Mouse (Mus musculus): ENCODE measurements at regions not wholly inside any gene's neighbourhood (a gene's known extent, or its start where the extent isn't known, plus 50 kb on each side); places are given as distances from the start of the nearest gene placed in this dataset.
A peak's percentile ranks its signal among the peaks of the same experiment; 100 is the strongest.

DNA sequence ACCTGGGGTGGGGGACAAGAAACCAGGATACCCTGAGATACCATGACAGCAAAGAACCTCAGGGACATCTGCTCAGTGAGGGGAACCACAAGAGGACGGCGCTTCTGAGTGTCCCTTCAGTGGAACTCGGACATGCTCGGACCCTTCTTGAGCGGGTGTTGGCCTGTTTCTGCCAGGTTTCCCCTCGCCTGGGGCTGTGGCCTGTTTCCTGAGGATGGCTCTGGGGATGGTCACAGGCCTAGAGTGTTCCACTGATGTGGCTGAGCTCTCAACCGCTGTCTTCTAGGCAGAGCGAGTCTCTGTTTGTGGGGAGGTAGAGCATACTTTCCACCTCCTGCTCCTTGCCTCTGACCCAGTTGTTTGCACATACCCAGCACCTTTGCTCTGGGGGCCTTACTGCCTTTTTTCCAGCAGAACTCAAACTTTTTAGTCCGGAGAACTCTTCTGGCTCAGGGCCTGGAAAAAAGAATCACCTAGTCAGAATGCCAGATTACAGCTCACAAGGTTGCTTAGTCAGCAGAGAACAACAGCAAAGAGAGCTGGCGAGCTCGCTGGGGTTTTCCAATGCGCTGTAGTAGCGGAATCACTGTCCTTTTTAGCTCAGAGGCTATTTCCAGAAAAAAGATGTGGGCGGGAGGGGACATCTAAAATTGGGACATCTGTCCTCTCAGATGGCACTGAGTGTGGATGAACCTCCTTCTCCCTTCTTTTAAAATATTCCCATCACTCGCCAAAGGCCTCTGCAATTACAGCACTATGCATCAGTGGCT lies 65.3 kb downstream of the Med10 start:
- DNase-seq = no peak

DNA sequence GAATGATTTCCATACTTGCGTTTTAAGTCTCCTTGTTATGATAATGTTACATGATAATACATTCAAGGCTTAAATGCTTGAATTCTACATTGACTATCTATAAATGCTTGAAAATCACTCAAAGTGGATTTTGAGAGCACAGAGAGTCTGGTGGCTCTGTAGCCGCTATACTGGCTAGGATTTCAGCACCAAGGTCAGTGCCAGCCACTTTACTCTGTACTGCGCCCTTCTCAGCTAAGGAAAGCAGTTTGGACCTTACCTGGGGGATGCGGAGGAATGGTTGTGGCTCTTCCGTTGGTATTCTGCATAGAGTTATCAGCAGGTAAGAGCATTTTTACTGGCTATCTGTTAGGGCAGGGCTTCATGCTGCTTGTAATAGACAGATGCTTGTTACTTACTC lies 94.3 kb downstream of the Med10 start:
- no peak for DNase-seq

DNA sequence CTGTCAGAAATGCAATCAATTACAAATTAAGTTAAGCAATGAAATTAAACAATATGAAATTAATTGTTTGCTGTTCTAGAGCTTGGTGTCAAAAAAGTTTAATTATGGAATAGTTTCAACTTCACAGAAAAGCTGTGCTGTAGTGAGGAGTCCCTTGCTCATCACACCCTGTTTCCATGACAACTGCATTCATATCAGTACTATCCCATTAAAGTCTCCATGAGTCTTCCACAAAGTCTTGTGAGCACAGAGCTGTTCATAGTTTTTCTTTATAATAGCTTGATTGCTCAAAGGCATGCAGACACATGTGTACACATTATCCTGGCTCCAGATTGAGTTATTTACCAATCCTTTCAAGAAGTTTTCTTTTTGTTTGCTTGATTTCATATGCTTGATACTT lies 98.9 kb downstream of the Med10 start:
- DNase-seq = no peak

DNA sequence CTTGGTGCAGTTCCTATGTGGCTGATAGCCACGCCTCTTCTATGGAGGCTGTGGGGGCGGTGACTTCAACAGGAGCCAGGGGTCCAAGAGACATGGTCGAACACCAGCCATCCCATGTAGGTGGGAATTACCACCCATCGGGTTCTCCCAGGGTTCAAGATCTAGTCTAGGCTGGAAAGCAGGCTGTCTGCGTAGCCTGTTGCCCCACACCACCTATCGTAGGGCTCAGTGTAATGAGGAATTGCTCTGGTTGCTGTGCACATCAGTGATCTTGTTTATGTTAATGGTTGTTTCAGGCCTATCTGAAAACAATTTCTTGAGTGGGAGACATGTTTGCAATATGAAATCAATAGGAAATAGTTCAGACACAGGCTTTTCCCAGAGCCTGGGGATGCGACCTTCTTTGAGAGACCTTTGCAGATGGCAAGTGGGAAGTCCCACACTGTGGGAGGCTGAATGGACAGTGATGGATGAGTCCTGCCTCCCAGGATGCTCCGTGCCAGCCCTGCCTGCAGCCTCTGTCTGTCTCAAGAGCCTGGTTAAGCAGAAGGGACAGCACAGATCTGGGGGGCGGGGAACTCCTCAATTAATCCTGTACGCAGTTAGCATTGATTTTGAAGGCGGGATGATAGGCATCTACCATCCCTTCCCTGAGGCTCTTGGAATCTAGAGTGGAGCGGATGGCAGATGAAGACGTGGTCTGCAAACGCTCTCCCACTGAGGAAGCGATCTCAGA lies 104.8 kb downstream of the Med10 start:
- no peak for DNase-seq

DNA sequence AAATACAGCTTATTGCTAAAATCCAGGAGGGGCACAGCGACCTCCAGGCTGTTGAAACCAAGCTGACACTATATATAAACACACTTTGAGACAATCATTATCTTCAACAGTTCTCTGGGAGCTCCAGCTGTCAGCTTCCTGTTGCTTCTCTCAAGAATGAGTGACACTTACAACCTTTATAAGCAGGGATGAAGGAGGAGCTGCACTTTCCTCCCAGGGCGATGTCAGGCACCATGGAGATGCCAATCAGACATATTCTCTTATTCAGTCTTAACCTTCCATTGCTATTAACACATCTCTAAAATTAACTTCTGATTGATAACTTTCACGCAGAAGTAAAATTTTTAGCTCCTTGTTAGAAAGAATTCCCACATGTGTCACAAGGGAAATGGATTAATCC lies 113.6 kb downstream of the Med10 start:
- DNase-seq = no peak

DNA sequence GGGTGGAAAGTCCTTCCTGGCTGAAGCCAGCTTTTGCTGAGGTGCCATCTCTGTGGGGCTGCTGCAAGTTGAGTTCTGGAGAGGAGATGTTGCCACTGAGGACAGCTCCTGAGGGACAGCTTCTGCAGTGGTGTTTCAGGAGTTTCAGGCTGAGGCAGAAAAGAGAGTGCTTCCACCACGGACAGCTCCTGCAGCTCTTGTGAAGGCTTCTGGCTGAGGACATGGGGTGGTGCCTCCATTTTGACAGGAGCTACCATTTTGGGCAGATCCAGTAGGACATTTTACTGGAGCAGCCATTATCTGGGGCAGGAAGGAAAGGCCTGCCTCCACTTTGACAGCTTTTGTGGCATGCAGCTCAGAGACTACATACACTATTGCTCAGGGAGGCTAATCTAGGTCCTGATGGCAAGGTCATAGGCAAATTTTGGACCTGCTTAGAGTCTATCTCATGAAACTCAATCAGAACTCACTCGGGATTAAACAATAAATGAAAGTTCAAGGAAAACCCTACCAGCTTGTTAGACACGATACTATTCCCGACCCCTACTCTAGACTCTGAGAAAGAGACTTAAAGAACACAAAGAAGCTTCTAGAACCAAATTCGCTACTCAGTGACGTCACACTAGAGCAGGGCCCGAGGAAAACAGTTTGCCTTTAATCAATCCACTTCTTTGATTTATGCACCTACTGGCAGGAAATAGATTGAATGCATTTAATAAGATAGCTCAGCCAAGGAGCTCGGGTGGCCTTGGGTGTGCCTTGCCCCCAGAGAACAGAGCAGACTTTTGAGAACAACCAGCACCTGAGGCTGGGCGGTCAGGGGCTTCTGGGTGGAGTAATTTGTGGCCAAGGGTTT lies 130.7 kb downstream of the Med10 start:
- DNase-seq = no peak

DNA sequence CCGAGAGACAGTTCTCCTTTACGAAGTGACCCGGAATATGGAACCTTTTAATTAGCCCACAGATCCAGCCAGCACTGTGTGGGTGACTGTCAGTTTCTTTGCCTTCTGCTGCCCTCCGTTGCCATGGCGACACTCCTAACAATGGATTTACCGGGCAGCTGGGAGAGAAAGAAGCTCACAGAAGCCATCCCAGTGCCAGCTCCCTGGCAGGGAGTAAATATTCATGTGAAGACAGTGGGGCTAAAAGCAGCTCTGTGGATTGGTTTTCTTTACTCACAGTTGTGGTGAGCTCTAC lies 131.3 kb downstream of the Med10 start:
- DNase-seq = peak; percentile 62 to 67

DNA sequence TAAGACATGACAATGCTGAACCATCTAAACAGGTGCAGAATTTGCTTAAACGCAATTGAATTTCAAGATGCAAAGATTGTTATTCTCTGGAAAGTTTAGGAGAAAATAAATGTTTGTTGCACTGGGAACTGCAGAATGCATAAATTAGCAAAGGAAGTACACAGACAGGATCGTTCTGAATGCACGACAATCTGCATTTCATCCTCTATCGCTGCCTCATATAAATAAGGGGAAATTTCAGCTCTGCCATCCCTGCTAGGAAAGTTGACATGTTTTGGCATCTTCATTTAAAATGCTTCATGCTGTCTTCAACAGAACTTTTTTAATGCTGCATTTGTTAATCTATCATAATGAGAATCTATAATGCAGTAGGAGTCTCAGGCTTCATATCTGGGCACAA lies 137.6 kb downstream of the Med10 start:
- DNase-seq = no peak

DNA sequence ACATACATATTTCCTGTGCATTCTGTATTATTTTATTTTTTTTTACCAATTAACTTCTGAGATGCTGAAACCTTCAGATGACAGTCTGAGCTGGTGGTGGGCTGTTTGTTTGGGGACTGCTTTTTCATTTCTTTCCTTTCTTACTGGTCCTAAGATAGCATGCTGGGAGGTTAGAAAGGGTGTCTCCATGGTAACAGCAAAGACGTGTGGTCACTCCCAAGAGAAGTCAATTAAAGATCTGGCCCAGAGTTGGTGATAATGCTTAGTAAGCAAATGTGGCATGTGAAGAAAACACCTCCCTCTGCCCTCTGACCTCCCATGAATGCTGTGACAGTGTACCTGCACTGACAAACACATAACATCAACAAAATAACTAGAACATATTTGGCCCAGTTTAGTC lies 142.5 kb downstream of the Med10 start:
- DNase-seq = no peak

DNA sequence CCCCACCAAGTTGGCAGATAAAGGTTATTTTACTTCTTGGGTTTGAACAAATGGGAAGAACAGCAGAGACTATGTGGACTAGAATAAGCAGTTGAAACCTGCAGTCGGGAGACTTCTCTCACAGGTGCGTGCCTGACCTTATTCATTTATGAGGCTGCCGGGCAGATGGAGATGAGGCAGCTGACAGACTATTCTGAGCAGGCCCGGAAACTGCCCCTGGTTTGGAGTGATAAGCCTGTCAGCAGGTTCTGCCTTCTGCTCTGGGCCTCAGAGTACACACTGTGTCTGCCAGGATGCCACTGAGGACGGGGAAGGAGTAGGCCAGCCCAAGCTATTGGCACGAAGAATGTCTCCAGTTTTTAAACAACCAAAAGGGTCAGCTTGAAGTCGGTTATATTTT lies 144.4 kb downstream of the Med10 start:
- peak; percentile 64 to 69 for DNase-seq

DNA sequence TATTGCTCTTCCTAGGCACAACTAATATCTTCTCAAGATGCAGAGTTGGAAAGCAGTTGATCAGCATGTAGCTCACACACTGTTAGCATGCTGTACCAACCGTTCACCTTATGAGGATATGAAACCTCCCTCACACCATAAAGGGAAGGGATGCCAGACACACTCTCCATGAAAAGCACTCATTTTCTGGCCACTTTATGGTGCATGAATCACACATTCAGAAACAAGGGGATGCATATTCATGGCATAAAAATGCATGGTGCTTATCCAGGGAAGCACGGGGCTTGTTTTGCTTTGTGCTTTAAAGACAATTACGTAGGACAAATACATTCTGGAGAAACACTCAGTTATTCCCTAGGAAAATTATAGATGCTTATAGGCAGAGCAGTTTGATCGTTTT lies 149.9 kb downstream of the Med10 start:
- DNase-seq = no peak

DNA sequence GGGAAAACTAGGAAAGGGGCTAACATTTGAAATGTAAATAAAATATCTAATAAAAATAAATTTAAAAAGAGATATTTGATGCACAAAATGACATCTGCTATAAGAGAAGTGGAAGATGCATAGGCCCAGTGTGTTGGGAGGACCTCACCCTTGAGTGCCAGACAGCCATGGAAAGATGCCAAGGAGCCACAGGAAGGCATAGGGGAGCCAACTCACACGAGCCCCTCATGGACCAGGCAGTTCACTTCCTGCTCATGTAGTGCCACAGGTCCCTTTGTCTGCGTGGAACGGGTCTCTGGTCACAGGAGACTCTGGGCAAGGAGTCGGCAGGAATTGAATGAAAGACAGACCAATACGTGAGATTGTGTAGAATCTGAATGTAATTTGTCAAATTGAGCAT lies 152.0 kb downstream of the Med10 start:
- DNase-seq = no peak

DNA sequence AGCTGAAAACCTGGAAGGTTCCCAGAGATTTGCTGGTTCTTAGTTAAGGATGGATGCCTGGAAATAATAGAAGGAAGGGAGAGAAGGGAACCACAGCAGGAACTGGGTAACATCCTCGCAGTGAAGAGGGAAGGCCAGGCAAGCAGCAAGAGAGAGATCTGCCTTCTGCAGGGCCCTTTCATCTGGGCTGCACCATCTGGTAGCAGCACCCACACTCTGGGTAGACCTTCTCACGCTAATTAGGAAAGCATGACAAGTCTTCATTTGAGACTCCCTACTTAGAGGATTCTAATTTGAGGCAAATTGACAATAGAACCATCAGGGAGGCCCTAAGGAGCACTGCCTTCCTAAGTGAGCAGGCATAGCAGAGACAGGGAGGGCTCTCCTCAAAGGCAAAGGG lies 153.3 kb downstream of the Med10 start:
- DNase-seq = no peak

DNA sequence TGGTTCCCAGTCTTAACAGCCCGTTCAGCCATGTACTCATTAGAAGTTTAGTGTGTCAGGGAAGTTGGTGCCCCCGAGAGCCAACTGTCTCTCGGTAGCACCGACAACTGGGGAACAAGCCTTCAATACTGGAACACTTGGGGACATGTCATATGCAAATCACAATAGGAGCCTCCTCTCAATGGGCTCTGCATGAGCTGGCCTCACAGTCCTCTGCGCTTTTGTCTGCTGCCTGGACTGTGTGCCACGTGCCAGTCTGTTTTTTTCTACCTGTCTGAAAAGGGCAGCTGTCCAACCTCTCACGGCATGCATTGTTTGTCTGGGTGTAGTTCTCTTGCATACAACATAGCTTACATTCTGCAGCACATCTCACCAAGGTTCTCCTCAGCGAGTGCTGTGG lies 161.7 kb downstream of the Med10 start:
- no peak for DNase-seq

DNA sequence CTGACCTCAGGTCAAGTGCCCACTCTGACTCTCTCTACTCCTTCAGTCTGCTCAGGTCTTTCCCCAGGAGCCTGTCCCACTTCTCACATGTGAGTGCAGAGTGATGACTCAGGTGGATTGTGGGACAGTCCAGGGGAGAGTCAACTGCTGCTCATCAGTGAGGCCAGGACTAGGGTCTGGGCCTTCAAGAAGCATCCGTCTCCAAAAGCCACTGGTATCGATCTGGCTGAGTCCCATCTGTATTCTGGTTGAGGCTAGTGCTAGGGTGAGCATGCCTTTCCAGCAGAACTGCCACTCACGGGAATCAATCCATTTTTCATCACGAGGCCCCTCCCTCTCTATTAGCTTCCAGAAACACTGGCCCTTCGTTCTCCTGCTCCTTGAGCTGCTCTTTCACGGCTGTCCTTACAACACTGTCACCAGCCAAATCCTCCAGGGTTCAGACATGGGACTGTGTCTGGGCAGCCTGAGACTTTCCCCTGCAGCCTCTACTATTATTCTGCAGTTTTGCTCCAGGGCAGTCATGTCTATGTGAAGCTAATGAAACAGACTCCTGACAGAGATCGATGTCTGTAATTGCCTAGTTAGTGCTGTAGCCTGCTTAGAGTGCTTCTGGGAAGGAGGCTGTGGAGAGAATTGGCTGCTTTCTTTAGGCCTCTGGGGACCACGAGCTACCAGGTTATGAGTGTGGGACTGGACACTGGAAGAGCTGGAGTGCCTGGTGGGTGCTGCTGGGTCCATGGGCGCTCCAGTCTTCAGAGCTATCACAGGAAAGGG lies 169.3 kb downstream of the Med10 start:
- DNase-seq = no peak

DNA sequence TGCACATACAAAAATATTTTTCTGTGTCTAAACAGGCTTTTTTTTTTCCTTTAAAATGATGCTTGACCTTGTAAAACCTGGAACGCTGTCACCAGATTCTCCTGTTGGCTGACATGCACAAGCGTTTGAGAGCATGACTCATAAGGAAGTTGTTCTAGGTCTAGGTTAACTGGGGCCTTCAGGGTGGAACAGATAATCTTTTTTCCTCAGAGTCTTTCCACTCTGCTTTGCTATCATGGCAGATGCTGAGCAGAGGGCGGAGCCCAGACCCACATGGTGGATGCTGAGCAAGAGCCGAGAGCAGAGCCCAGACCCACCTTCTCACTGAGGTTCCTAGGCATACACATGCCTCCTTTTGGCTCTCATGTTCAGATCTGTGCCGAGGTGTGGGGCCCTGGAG lies 172.6 kb downstream of the Med10 start:
- no peak for DNase-seq

DNA sequence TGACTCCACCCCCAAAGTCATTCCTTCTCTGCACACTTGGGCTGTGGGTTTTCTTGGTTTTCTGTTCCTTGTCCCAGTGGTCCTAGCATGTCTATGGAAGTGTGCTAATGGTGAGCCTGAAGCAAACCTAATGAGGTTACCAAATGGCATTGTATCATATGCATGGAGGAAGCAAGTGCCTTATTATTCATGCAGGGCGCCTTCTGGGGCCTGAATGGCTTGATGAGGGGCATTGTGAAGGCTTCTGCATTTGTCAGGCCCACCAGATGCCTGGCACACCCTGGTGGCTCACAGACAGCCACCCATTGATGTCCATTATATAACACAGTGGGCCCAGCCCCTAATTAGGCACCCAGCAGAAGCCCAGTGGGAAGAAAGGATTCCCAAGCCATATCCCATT lies 182.0 kb downstream of the Med10 start:
- no peak for DNase-seq

DNA sequence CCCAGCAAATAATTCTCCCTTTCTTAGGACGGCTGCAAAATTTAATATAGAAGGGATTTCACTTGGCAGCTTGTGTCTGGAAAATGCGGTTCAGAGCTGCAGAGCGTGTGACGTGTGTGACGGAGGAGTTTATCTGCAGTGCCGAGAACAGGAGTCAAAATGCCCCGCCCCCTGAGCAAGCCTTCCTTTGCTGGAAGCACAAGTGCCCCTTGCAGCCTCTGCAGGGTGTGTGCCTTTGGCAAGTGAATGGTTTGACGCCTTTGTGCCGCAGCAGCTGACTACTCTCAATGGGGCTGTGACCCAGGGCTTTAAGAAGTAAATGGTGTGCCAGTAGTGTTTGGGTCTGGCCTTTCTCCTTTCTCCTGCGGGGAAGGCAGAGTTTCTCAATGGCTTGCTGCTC lies 185.0 kb downstream of the Med10 start:
- DNase-seq = no peak

DNA sequence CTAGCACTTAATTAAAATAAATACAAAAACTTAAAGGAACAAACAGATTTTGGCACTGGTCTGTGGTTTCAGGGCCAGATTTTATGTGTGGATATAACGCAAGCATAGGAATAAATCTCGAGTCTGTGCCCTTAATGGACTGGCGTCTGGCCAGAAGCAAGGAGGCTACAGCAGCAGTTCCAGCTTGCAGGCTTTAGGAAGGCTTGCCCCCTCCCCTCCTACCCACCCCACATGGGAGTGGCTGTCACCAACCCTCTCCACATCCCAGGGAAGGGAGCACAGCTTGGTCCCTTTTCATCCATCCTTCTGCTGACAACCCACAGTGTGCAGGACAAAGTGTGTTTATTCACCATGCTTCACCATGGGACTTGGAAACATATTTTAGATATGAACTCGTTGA lies 186.1 kb downstream of the Med10 start:
- peak in 1 of 2 experiments; percentile 7 for DNase-seq

DNA sequence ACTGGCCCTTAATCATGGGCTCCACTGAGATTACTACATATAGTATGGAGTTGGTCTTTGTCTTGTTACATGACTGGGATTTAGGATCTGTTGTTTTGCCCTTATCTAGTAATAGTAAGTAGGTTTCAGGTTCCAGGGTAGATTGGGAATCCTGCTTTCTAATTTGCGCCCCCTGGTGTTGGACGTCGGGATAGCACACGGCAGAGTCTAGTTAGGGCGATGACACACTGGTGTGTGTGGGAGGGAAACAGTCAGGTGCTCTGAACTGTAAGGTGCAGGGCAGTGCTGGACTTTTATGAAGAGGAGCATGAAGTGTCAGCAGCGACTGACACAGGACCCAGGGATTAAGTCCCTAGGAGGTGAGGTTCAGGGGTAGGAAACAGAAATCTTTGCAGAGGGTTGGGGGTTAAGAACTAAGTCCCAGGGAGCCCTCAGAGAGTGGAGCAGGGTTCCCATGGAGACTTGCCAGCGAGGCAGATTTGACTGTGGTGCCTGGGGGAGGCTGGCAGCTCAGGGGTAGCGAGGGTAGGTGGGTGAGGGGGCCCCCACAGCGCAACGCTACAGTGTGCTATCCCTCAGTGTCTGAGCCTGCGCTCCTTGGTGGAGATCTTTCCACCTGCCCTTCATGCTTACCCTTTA lies 189.2 kb downstream of the Med10 start:
- DNase-seq = peak; percentile 67 to 68

DNA sequence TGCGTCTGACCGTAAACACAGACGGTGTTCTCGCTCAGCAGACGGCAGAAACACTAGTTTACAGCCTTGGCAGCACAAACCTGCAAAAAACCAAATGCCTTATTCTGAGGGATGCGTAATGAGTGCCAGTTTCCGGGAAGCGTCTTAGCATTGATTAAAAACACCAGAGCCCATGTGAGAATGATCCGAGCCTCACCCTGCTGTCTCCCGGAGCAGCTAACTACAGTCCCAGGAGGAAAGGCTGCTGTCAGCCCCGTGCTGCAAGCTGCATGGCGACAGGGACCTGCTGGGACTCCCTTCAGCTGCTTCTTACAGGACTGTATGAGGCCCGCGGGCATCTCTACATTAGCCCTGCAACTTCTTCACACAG lies 189.7 kb downstream of the Med10 start:
- DNase-seq = no peak

DNA sequence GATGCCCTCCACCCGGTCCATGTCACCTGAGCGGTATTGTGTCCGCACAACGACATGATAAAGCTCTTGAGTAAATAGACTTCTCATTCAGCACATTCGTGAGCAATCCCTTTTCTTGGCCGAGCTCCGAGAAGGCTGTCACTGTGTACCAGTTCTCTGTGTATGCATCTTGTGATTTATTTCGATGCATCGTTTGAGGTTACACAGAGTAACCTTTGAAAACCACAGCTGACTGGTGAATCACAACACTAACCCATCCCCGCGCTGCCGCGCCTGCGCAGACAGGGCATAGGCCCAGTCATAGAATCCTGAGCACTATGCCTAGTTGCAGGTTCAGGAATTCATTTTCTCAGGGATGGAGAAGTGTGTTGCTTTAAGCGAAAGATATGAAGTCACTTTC lies 201.4 kb downstream of the Med10 start:
- no peak for DNase-seq

DNA sequence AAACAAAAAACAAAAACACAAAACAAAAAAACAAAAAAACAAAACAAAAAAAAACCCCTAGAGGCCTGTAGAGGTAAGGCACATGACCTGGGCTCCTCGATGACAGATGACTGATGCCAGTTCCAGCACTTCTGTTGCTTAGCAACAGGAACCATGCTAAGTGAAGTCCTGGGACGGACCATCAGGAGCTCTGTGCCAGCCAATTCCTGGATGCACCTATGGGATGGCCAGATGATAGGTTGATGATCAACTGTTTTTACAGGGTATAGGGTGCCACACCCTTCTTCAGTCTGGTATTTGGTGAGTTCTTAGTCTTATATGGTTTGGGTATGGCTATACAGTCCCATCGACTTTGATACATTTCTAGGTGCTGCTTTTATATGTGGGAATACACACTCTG lies 209.9 kb downstream of the Med10 start:
- DNase-seq = no peak

Data from cerebellum, postnatal 36 days (tissue).